Mouse (Mus musculus): ENCODE data around the gene Trim63. TPM values are rescaled to one million over a fixed set of nuclear protein-coding genes. Genes with fewer than 3 reads are reported as not detected.

The Trim63 gene
- polyA plus RNA-seq, 1 experiment, result not detected

- no peak for TF ChIP-seq CTCF (IDR thresholded peaks at IDR 0.05; ENCODE audit: borderline replicate concordance, insufficient read depth, low read length)
- no peak for TF ChIP-seq POLR2A (IDR thresholded peaks at IDR 0.05; ENCODE audit: low read depth, low read length)
- H3K4me3 ChIP-seq (ENCODE audit: insufficient read depth, low read length), result no peak overlapping the region
- no peak overlapping the region for H3K27ac ChIP-seq (ENCODE audit: insufficient read depth, low read length)
- no peaks in the 10 kb centered on the region for H3K4me1 ChIP-seq (ENCODE audit: control insufficient read depth, insufficient read depth, low read length)
These were observed 2.6 kb upstream of the Trim63 start for GRCm38 (mm10) chr4:134312341-134312740.

- Histone ChIP-seq H3K4me3 (ENCODE audit: insufficient read depth, low read length) (no peak overlapping the region), H3K4me1 (ENCODE audit: control insufficient read depth, insufficient read depth, low read length) (no peaks in the 10 kb centered on the region), H3K27ac (ENCODE audit: insufficient read depth, low read length) (no peak overlapping the region)
- TF ChIP-seq CTCF (IDR thresholded peaks at IDR 0.05; ENCODE audit: borderline replicate concordance, insufficient read depth, low read length) (no peak), POLR2A (IDR thresholded peaks at IDR 0.05; ENCODE audit: low read depth, low read length) (no peak)
These were observed 2.0 kb upstream of the Trim63 start for GRCm38 (mm10) chr4:134312901-134313300.

- H3K4me1 ChIP-seq (ENCODE audit: control insufficient read depth, insufficient read depth, low read length), result no peaks in the 10 kb centered on the region
- TF ChIP-seq CTCF (IDR thresholded peaks at IDR 0.05; ENCODE audit: borderline replicate concordance, insufficient read depth, low read length) (no peak), POLR2A (IDR thresholded peaks at IDR 0.05; ENCODE audit: low read depth, low read length) (no peak)
- H3K27ac ChIP-seq (ENCODE audit: insufficient read depth, low read length), result no peak overlapping the region
- H3K4me3 ChIP-seq (ENCODE audit: insufficient read depth, low read length), result no peak overlapping the region
These were observed 752 bp upstream of the Trim63 start for GRCm38 (mm10) chr4:134314081-134314655.

GRCm38 (mm10) chr4:134315470-134315869, 550 bp downstream of the Trim63 start:
- Histone ChIP-seq H3K4me3 (ENCODE audit: insufficient read depth, low read length) (no peak overlapping the region), H3K4me1 (ENCODE audit: control insufficient read depth, insufficient read depth, low read length) (no peaks in the 10 kb centered on the region), H3K27ac (ENCODE audit: insufficient read depth, low read length) (no peak overlapping the region)
- TF ChIP-seq CTCF (IDR thresholded peaks at IDR 0.05; ENCODE audit: borderline replicate concordance, insufficient read depth, low read length) (no peak), POLR2A (IDR thresholded peaks at IDR 0.05; ENCODE audit: low read depth, low read length) (no peak)

- H3K4me3 ChIP-seq (ENCODE audit: insufficient read depth, low read length), result no peak overlapping the region
- no peak for TF ChIP-seq CTCF (IDR thresholded peaks at IDR 0.05; ENCODE audit: borderline replicate concordance, insufficient read depth, low read length)
- TF ChIP-seq POLR2A (IDR thresholded peaks at IDR 0.05; ENCODE audit: low read depth, low read length), result no peak
- no peak overlapping the region for H3K27ac ChIP-seq (ENCODE audit: insufficient read depth, low read length)
- H3K4me1 ChIP-seq (ENCODE audit: control insufficient read depth, insufficient read depth, low read length), result no peaks in the 10 kb centered on the region
These were observed 1.5 kb downstream of the Trim63 start for GRCm38 (mm10) chr4:134316390-134316789.

- Histone ChIP-seq H3K4me1 (ENCODE audit: control insufficient read depth, insufficient read depth, low read length) (no peaks in the 10 kb centered on the region), H3K27ac (ENCODE audit: insufficient read depth, low read length) (no peak overlapping the region), H3K4me3 (ENCODE audit: insufficient read depth, low read length) (no peak overlapping the region)
- TF ChIP-seq POLR2A (IDR thresholded peaks at IDR 0.05; ENCODE audit: low read depth, low read length) (no peak), CTCF (IDR thresholded peaks at IDR 0.05; ENCODE audit: borderline replicate concordance, insufficient read depth, low read length) (no peak)
These were observed 4.2 kb downstream of the Trim63 start for GRCm38 (mm10) chr4:134319074-134319473.

GRCm38 (mm10) chr4:134319674-134320073, 4.8 kb downstream of the Trim63 start:
- H3K27ac ChIP-seq (ENCODE audit: insufficient read depth, low read length), result no peak overlapping the region
- H3K4me1 ChIP-seq (ENCODE audit: control insufficient read depth, insufficient read depth, low read length), result no peaks in the 10 kb centered on the region
- H3K4me3 ChIP-seq (ENCODE audit: insufficient read depth, low read length), result no peak overlapping the region
- TF ChIP-seq CTCF (IDR thresholded peaks at IDR 0.05; ENCODE audit: borderline replicate concordance, insufficient read depth, low read length) (no peak), POLR2A (IDR thresholded peaks at IDR 0.05; ENCODE audit: low read depth, low read length) (no peak)

GRCm38 (mm10) chr4:134321524-134321923, 6.6 kb downstream of the Trim63 start:
- no peak overlapping the region for H3K4me3 ChIP-seq (ENCODE audit: insufficient read depth, low read length)
- TF ChIP-seq CTCF (IDR thresholded peaks at IDR 0.05; ENCODE audit: borderline replicate concordance, insufficient read depth, low read length) (no peak), POLR2A (IDR thresholded peaks at IDR 0.05; ENCODE audit: low read depth, low read length) (no peak)
- H3K27ac ChIP-seq (ENCODE audit: insufficient read depth, low read length), result no peak overlapping the region
- H3K4me1 ChIP-seq (ENCODE audit: control insufficient read depth, insufficient read depth, low read length), result no peaks in the 10 kb centered on the region

GRCm38 (mm10) chr4:134324655-134325054, 9.7 kb downstream of the Trim63 start:
- no peaks in the 10 kb centered on the region for H3K4me1 ChIP-seq (ENCODE audit: control insufficient read depth, insufficient read depth, low read length)
- H3K4me3 ChIP-seq (ENCODE audit: insufficient read depth, low read length), result no peak overlapping the region
- H3K27ac ChIP-seq (ENCODE audit: insufficient read depth, low read length), result no peak overlapping the region
- no peak for TF ChIP-seq POLR2A (IDR thresholded peaks at IDR 0.05; ENCODE audit: low read depth, low read length)
- TF ChIP-seq CTCF (IDR thresholded peaks at IDR 0.05; ENCODE audit: borderline replicate concordance, insufficient read depth, low read length), result no peak

- Histone ChIP-seq H3K4me1 (ENCODE audit: control insufficient read depth, insufficient read depth, low read length) (no peaks in the 10 kb centered on the region), H3K4me3 (ENCODE audit: insufficient read depth, low read length) (no peak overlapping the region), H3K27ac (ENCODE audit: insufficient read depth, low read length) (no peak overlapping the region)
- TF ChIP-seq CTCF (IDR thresholded peaks at IDR 0.05; ENCODE audit: borderline replicate concordance, insufficient read depth, low read length), result no peak
- TF ChIP-seq POLR2A (IDR thresholded peaks at IDR 0.05; ENCODE audit: low read depth, low read length), result no peak
These were observed 12.1 kb downstream of the Trim63 start for GRCm38 (mm10) chr4:134326859-134327530.
